Mouse (Mus musculus): Measurements from ENCODE around the gene Srrm4.

GRCm38 (mm10) chr5:116539360-116539759 lies 52.3 kb downstream of the Srrm4 start:
- TF ChIP-seq CTCF (IDR thresholded peaks at IDR 0.05; ENCODE audit: low read depth, low read length) (no peak), POLR2A (IDR thresholded peaks at IDR 0.05; ENCODE audit: extremely low read depth, insufficient read depth, low read length) (no peak)

Data from liver, adult 2 months (tissue).